Mouse (Mus musculus) bone marrow, adult 2 months (tissue): ENCODE results near the gene Hist2h4.
"Not testable (repeated sequence)": the region's sequence is repeated elsewhere in the genome, so short reads cannot be mapped to it uniquely, and the experiment has no call there.

ENCODE experiments used
- CTCF ChIP-seq: fragments of 200-500 bp; IDR thresholded peaks from 2 replicates; pipeline ENCODE4 v1.5.1; 2011; ENCODE audit warnings: low read length, control low read depth; ENCODE audit not compliant: control insufficient read depth, insufficient read depth
- POLR2A ChIP-seq: fragments of 200-500 bp; IDR thresholded peaks from 2 replicates; pipeline ENCODE4 v1.6.1; 2011; ENCODE audit warnings: low read depth, mild to moderate bottlenecking, control low read depth, low read length, borderline replicate concordance; ENCODE audit not compliant: control insufficient read depth

GRCm38 (mm10) chr3:96245003-96245886 is 17.9 kb downstream of the Hist2h4 start, which contains the start of gene Hist2h2aa1:
- peak; percentile 55 for TF ChIP-seq POLR2A
- not testable (repeated sequence) for TF ChIP-seq CTCF
